Mouse (Mus musculus): ENCODE data around the gene Cic.
"Not testable (repeated sequence)": the region's sequence is repeated elsewhere in the genome, so short reads cannot be mapped to it uniquely, and the experiment has no call there.

Cic gene

DNA sequence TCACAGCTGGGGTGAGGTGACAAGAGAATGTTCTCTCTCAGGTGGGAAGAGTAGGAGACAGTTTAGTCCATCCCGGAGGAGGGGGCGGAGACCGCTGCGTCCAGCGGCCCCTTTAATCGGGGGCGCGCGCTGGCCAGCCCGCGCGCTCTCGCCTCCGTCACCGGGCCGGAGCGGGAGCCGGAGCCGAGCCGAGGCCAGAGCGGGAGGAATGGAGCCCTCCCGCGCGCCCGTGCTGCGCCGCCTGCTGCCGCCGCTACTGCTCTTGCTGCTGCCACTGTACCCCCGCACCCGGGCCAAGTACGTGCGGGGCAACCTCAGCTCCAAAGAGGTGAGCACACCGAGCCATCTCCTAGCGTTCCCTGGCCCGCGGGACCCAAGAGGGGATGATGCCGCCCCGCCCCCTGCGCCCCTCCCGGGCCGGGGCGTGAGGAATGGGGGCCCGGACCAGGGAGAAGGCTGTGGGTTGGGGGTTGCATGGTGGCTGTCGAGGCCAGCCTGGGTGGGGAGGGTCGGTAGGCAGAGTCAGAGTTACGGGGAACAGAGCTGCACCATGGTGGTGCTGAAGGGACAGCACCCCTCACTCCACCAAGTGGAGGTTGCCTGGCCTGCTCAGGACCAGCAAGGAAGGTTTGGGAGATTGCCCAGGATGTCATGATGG lies 38.6 kb downstream of the Cic start, which contains the start of gene Tmem145:
Gene Tmem145, plus strand, starts transcription at position 151 of the 658 bp plus-strand sequence.
- DNase-seq (ENCODE audit: low spot score): no peak

GRCm38 (mm10) chr7:25306614-25306996 lies 39.1 kb downstream of the Cic start:
- DNase-seq (ENCODE audit: low spot score): no peak

DNA sequence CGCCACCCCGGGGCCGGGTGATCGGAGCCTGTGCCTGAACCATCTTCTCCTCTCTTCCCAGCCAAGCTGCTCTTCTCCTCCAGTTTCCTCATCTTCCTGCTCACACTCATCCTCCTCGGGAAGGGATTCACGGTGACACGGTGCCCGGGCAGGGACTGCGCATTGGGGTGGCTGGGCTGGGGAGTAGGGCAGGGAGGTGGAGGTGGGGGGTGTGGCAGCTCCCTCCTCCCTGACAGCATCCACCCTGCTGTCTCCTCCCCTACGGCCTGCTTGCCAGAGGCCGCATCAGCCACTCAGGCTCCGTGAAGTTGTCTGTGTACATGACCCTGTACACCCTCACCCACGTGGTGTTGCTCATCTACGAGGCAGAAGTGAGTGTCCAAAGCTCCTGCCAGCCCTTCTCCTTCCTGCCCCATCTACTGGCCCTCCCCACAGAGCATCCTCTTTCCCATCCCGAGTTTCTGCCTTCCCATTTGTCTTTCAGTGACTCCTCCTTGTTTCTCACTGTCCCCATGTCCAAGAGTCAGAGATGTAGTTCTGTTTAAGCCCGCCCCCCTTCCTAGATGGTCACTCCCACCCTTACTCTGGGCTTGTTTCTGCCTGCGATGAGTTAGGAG lies 41.3 kb downstream of the Cic start:
- DNase-seq (ENCODE audit: low spot score): no peak

DNA sequence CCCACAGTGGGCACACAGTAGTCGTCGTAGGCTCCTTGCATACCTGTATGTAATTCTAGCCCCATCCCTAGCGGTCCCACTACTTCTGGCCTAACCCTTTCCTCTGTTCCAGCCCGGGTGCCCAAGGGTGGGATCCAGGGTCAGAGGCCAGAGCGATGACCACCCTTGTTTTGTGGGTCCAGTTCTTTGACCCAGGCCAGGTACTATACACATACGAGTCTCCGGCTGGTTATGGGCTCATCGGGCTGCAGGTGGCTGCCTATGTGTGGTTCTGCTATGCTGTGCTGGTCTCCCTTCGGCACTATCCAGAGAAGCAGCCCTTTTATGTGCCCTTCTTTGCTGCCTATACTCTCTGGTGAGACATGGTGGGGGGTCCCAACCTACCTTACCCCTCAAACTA lies 41.9 kb downstream of the Cic start:
- DNase-seq (ENCODE audit: low spot score): no peak

- DNase-seq (ENCODE audit: low spot score): no peak
These were observed 43.7 kb downstream of the Cic start for GRCm38 (mm10) chr7:25311193-25311592.

GRCm38 (mm10) chr7:25313325-25313724 lies 45.8 kb downstream of the Cic start:
- DNase-seq (ENCODE audit: low spot score): no peak

GRCm38 (mm10) chr7:25314606-25315305 lies 47.3 kb downstream of the Cic start:
- DNase-seq (ENCODE audit: low spot score): no peak

GRCm38 (mm10) chr7:25315306-25316041 lies 48.0 kb downstream of the Cic start:
- no peak for DNase-seq (ENCODE audit: low spot score)

DNA sequence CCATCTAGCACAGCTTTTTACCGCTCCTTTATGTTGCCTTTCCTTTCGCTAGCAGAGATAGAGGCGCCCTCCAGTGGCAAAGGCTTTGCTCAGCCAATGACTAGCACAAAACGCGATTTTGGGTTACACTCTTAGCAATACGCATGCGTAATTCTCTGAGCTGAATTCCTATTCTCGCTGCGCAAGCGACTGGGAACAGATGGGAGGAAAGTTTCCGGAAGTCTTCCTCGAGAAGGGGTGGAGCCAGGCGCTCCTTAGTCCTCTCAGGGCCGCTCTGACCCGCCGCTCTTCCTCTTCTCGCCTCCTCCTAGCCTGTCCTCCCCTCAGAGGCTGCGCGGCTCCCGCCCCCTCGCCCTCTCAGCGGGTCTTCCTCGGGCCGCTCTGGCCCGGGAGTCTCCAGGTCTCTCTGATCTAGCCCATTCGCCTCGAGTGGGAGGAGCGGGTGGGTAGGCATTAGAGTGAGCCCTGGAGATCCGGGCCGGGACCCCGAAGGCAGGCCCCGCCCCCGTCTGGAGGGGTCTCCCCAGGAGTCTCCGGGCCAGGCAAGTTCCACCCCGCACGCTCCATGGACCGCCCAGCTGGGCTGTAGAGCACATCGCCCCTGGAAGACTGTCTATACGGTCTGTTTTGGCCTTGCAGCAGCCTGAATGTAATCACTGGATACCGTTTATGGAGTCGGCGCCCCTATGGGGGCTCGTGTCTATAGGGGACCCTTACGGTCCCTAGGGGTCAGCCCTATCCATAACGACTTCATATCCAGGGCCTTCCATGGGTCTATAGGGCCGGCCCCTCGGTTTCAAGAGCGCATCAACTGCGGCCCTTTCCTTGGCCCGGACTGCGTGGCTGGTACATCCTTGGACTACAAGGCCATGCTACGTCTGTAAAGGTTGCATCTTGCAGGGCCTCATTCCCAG lies 49.3 kb downstream of the Cic start, which contains the start of gene Megf8:
Gene Megf8, plus strand, starts transcription at position 633 of the 914 bp plus-strand sequence.
- peak; percentile 96 for DNase-seq (ENCODE audit: low spot score)

GRCm38 (mm10) chr7:25317446-25317999 lies 50.0 kb downstream of the Cic start:
- DNase-seq (ENCODE audit: low spot score): no peak

DNA sequence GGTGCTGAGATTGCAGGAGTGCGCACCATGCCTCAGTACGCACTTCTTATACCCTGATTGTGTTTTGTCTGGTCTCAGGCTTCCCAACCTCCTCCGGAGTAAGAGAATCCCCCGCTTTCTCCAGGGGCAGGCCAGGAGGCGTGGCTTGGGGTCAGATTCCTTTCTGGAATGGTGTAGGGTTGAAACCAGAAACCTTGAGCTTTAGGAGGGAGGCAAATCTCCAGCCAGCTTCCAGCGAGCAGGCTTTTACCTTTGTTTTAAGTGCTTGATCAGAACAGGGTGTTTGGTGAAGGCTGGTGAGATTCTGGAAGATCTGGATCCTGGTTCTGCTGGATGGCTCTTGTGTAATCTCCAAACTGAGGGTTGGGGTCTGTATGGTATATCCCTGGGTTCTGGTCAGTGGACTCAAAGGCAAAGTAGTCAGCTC lies 54.6 kb downstream of the Cic start:
- DNase-seq (ENCODE audit: low spot score): peak; percentile 60

GRCm38 (mm10) chr7:25323219-25323618 lies 55.7 kb downstream of the Cic start:
- DNase-seq (ENCODE audit: low spot score): no peak

DNA sequence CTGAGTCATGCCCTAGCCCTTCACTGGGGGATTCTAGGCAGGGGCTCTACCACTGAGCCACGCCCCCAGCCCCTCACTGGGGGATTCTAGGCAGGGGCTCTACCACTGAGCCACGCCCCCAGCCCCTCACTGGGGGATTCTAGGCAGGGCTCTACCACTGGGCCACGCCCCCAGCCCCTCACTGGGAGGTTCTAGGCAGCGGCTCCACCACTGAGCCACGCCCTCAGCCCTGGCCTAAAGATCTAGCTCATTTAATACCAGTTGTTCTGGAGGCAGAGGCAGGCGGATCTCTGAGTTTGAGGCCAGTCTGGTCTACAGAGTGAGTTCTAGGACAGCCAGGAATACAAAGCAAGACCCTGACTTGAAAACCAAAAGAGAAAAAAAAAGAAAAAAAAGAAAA lies 57.9 kb downstream of the Cic start:
- DNase-seq (ENCODE audit: low spot score): not testable (repeated sequence)

DNA sequence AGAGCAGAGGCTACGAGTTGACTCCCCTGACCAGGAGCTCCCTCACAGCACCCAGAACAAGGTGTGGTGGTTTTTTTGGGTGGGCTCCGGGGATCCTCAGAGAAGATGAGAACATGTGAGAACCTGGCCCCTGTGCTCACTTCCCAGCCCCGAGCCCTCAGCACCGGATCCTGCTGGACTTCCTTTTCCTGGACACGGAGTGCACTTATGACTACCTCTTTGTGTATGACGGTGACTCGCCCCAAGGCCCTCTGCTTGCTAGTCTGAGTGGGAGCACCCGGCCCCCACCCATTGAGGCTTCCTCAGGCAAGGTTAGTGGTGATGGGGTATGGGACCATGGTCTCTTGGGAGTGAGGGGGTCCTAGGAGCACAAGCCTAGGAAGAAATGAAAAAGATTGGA lies 58.7 kb downstream of the Cic start:
- no peak for DNase-seq (ENCODE audit: low spot score)

DNA sequence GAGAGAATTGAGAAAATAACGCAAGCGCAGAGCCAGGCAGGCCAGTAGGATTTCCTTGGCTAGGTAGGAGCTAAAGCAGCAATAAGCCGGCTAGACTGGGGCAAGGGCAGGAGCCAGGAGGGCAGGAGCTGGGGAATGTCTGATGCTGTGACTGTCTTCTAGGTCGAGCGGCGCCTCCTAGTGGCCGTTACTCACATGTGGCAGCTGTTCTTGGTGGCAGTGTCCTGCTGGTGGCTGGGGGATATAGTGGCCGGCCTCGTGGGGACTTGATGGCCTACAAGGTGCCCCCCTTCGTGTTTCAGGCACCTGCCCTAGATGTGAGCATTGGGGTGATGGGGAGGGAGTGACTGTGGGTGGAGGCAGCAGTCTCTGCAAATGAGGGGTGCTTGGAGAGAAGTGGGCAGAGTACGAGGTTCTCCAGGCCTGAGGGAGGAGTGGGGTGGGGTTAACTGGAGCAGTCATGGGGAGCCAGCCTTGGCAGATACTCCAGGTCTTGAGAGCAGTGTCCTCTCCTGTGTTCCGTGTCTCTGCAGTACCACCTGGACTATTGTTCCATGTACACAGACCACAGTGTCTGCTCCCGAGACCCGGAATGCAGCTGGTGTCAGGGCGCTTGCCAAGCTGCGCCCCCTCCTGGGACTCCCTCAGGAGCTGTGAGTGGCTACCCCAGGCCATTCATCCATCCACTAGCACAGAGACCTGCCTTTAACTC lies 66.2 kb downstream of the Cic start:
- peak; percentile 37 for DNase-seq (ENCODE audit: low spot score)

DNA sequence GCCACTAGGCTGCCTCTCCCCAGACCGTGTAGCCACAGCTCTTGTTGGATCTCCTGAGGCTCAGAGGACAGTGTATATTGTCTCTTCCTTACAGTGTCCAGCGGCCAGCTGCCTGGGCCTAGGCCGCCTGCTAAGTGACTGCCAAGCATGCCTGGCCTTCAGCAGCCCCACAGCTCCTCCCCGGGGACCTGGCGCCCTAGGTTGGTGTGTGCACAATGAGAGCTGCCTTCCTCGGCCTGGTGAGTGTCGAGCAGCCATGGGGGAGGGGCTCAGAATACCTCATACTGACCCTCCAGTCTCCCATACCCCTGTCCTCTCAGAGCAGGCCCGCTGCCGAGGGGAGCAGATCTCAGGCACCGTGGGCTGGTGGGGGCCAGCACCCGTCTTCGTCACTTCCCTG lies 67.0 kb downstream of the Cic start:
- DNase-seq (ENCODE audit: low spot score): no peak

DNA sequence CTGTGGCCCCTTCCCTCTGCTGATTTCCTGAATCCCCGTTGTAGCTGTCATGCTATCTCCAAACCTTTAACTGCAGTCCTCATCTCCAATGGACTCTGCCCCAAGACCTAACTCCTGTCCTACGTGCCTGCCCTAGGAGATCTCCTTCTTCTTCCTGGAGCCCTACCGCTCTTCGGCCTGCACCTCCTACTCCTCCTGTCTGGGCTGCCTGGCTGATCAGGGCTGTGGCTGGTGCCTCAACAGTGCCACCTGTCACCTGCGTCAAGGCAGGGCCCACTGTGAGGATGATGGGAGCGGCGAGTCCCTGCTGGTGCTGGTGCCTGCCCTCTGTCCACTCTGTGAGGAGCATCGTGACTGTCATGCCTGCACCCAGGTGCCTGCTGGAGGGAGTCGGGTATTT lies 71.8 kb downstream of the Cic start:
- DNase-seq (ENCODE audit: low spot score): no peak

- DNase-seq (ENCODE audit: low spot score): no peak
These were observed 73.7 kb downstream of the Cic start for GRCm38 (mm10) chr7:25341000-25341784.

Data from ovary, adult 18-20 months (tissue).